Mouse (Mus musculus) forebrain, embryonic 11.5 days (tissue): ENCODE data around the gene Gnat1. TPM values are rescaled to one million over a fixed set of nuclear protein-coding genes. Genes with fewer than 3 reads are reported as not detected.
A peak's percentile ranks its signal among the peaks of the same experiment; 100 is the strongest.

Source experiments
- ATAC-seq: fragments of 200-750 bp; cut with Nextera tagmentation; replicated peaks from 2 replicates; pipeline ENCODE4 v1.8.0; 2017; ENCODE audit warnings: moderate TSS enrichment; ENCODE audit not compliant: low FRiP score
- DNase-seq: peaks from one replicate; pipeline ENCODE4 v3.0.0-alpha.2; 2017; ENCODE audit warnings: low spot score
- H3K27ac ChIP-seq: fragments of 300-500 bp; sonication (generic); 2 replicates; pipeline ENCODE4 v1.5.1; 2014; ENCODE audit warnings: low read depth, low read length
- H3K27me3 ChIP-seq: fragments of 300-500 bp; sonication (generic); 2 replicates; pipeline ENCODE4 v1.6.1; 2014; ENCODE audit warnings: mild to moderate bottlenecking, low read length, mixed read lengths; ENCODE audit not compliant: control insufficient read depth, insufficient read depth
- H3K36me3 ChIP-seq: fragments of 300-500 bp; sonication (generic); 2 replicates; pipeline ENCODE4 v1.6.1; 2014; ENCODE audit warnings: mild to moderate bottlenecking, low read length, moderate library complexity, mixed read lengths; ENCODE audit not compliant: control insufficient read depth, insufficient read depth
- H3K4me1 ChIP-seq: fragments of 300-500 bp; sonication (generic); replicated peaks from 2 replicates; pipeline ENCODE4 v1.6.1; 2014; ENCODE audit warnings: low read length, mixed read lengths; ENCODE audit not compliant: control insufficient read depth, insufficient read depth
- H3K4me2 ChIP-seq: fragments of 300-500 bp; sonication (generic); 2 replicates; pipeline ENCODE4 v1.6.1; 2014; ENCODE audit warnings: low read depth, mild to moderate bottlenecking, low read length, moderate library complexity, mixed read lengths; ENCODE audit not compliant: severe bottlenecking
- H3K4me3 ChIP-seq: fragments of 300-500 bp; sonication (generic); 2 replicates; pipeline ENCODE4 v1.5.1; 2014; ENCODE audit warnings: low read depth, low read length
- H3K9ac ChIP-seq: fragments of 300-500 bp; sonication (generic); 2 replicates; pipeline ENCODE4 v1.6.1; 2014; ENCODE audit warnings: low read length
- H3K9me3 ChIP-seq: fragments of 300-500 bp; sonication (generic); 2 replicates; pipeline ENCODE4 v1.6.1; 2016; ENCODE audit warnings: low read length, mixed read lengths; ENCODE audit not compliant: control insufficient read depth
- WGBS: fragments of 180-500 bp; shearing (Covaris S2); extraction: QIAGEN DNeasy Blood & Tissue Kit; methylation state at CpG from one replicate; pipeline ENCODE4 v1.1.7; 2014; 5-methylcytosine and 5-hydroxymethylcytosine counted together
- polyA plus RNA-seq: library from polyadenylated mRNA; unstranded; fragments of >200 nt; fragmentation: Nextera tagmentation; extraction: Ambion mirVana; gene quantifications from 2 replicates; pipeline ENCODE4 v1.2.1, GENCODE M21; 2014

Gnat1 gene
- polyA plus RNA-seq, 1 experiment from 2014 or later = 2.6 TPM

DNA sequence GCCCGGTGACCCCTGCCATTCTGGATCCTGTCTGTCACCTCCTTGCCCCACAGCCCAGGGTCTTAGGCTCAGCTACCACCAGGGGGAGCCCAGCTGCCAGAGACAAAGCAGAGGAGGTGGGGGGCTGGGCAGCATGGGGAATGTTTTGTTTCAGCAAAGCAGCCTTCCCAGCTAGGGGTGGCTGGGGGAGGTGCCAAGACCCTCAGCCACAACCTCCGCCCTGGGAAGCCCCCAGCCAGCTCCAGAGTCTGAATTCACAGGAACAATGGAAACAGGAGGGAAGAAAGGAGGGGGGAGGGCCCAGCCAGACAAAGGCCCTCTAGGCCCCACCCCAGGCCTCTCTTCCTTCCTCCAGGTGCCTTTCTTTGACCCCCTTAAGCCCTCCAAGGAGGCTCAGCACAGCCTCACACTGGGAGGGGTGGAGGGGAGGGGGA, 52.7 kb downstream of the Gnat1 start:
- H3K4me1 ChIP-seq = peaks cover 65% of the 10 kb centered on the region
- H3K9ac ChIP-seq = peak overlapping the region; percentile 63
- H3K27ac ChIP-seq = peak overlapping the region; percentile 100
- H3K4me3 ChIP-seq = peak overlapping the region; percentile 16
- peak overlapping the region; percentile 43 for H3K4me2 ChIP-seq
- 0% methylated on average over 2 of the region's 2 CpGs for WGBS
- peak; percentile 98 for DNase-seq
- H3K36me3 ChIP-seq = no peaks in the 10 kb centered on the region; the same call in 1 of the 2 replicates
- H3K9me3 ChIP-seq = no peaks in the 10 kb centered on the region
- no peaks in the 10 kb centered on the region for H3K27me3 ChIP-seq
- ATAC-seq = peak; percentile 81

DNA sequence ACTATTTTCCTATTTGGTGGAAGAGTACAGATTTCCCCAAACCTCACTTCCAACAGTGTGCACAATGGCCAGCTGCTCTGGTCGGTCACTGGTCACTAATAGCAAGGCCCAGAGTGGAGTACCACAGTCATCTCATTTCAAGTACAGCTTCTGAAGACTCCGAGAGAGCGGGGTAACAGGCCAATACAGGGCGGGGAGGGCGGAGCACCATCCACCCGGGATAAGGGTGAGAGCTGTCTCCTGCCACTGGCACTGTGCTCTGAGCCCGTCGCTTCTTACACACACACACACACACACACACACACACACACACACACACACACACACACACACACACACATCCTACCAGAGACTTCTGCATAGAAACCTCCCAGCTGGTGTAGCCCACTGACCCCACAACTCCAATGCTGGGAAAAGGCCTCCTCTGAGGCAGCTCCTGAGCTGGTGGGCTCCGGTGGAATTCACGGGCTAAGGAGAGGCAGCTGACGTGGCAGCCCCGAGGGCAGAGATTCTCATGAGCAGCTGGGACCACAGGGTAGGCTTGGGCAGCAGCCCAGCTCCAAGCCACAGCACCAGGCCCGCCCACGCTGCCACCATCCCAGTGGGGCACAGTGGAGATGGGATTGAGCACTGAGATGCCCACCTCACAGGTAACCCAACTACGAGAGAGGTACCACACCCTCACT, 53.2 kb downstream of the Gnat1 start:
- H3K4me3 ChIP-seq = peak overlapping the region; percentile 16; the same call in 1 of the 2 replicates
- 26% methylated on average over 15 of the region's 15 CpGs for WGBS
- H3K36me3 ChIP-seq = no peaks in the 10 kb centered on the region; the same call in 1 of the 2 replicates
- H3K9ac ChIP-seq = peak overlapping the region; percentile 63
- H3K9me3 ChIP-seq = no peaks in the 10 kb centered on the region
- peak; percentile 53 for ATAC-seq
- H3K4me1 ChIP-seq = peaks cover 59% of the 10 kb centered on the region
- no peak for DNase-seq
- H3K27ac ChIP-seq = peak overlapping the region; percentile 100
- H3K27me3 ChIP-seq = no peaks in the 10 kb centered on the region
- H3K4me2 ChIP-seq = peak overlapping the region; percentile 43

DNA sequence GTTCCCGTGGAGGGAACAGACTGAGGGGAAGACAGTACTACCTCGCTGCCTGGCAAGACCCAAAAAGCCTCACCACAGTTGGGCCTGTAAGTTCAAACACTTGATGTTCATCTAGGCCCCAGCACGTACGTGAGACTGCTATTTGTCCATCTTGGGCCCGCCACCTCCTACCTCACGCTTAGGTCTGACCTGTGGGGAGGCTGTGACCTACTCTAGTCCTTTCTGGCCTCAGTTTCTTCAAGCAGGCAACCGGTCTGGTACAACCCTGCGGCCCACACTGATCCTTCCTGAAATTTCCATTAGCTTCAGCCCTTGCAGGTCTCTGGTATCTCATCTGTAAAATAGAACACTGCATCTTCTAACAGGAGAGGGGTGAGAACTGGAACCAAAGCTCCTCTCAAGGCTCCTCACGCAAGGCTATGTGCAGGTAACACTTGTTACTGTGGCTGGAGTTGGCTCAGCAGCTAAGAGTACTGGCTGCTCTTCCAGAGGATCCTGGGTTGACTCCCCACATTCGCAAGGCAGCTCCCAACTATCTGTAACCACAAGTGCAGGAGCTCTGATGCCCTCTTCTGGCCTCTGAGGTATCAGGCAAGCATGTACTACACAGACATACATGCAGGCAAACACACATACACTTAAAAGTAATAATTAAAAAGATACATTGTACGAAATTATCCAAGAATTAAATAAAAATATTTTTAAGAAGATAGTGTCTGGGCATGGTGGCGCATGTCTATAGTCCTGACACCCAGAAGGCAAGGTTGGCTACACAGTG, 54.0 kb downstream of the Gnat1 start:
- H3K9ac ChIP-seq = peak overlapping the region; percentile 7

DNA sequence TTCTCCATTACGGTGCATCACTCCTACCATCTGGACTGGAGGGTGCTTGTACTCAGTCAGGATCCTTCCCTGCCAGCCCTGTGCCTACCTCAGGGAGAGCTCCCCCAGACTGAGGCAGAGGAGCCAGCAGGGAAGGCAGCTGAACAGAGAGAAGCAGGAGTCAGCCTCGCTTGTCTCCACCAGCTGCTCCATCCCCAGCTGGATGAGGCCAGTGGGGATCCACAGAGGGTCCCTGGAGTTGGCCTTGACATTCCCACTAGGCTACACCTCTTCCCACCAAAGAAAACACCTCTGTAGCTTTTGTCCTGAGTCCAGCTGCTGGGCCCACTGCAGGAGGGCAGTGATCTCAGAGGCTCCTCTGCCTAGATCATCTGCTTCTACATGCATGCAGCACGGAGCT, 54.6 kb downstream of the Gnat1 start:
- peaks cover 2% of the 10 kb centered on the region; the same call in 1 of the 2 replicates for H3K36me3 ChIP-seq
- H3K4me3 ChIP-seq = no peak overlapping the region
- H3K4me1 ChIP-seq = peaks cover 47% of the 10 kb centered on the region
- H3K4me2 ChIP-seq = no peak overlapping the region
- no peak for DNase-seq
- no peaks in the 10 kb centered on the region for H3K9me3 ChIP-seq
- WGBS = 86% methylated on average over 3 of the region's 3 CpGs
- no peak overlapping the region for H3K27ac ChIP-seq
- no peaks in the 10 kb centered on the region for H3K27me3 ChIP-seq
- no peak for ATAC-seq
- no peak overlapping the region; the same call in 1 of the 2 replicates for H3K9ac ChIP-seq

More for the DNA sequence above, 54.0 kb downstream of the Gnat1 start:
- Histone ChIP-seq H3K4me2 (no peak overlapping the region), H3K4me1 (peaks cover 52% of the 10 kb centered on the region), H3K9me3 (no peaks in the 10 kb centered on the region), H3K4me3 (no peak overlapping the region), H3K36me3 (no peaks in the 10 kb centered on the region; the same call in 1 of the 2 replicates), H3K27ac (peak overlapping the region; percentile 100; the same call in 1 of the 2 replicates), H3K27me3 (no peaks in the 10 kb centered on the region)
- WGBS = 87% methylated on average over 12 of the region's 12 CpGs
- ATAC-seq (no peak), DNase-seq (no peak)

DNA sequence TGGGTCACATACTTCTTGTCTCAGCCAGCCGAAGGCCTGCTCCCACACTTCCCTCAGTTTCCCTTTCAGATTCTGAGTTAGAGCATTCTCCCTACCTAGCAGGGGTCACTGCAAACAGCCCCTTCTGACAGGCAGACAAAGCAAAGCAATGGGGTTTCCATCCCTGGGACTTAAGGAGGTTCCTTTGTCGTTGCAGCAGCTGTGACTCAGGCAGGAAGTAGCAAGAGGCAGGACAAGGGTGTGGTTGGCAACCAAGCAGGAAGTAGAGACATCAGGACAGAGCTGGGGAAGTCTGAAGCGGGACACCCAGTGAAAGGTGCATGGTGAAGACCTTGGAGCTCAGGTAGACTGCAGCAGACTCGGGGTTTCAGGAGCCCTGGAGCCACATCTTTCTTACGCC, 55.0 kb downstream of the Gnat1 start:
- Histone ChIP-seq H3K9ac (no peak overlapping the region), H3K27me3 (no peaks in the 10 kb centered on the region), H3K4me2 (no peak overlapping the region), H3K9me3 (no peaks in the 10 kb centered on the region), H3K4me3 (no peak overlapping the region), H3K27ac (no peak overlapping the region), H3K36me3 (peaks cover 3% of the 10 kb centered on the region; the same call in 1 of the 2 replicates), H3K4me1 (peaks cover 43% of the 10 kb centered on the region)
- 77% methylated on average over 5 of the region's 5 CpGs for WGBS
- DNase-seq (no peak), ATAC-seq (no peak)

Other genes with a start within 250 kb of the Gnat1 start
- gene Tmem115, start 145.8 kb downstream of the Gnat1 start, polyA plus RNA-seq = 40.2 and 43.7 TPM in 2 replicates
- 14.3 and 18.7 TPM in 2 replicates for gene Cyb561d2, start 137.5 kb downstream of the Gnat1 start, polyA plus RNA-seq
- 40.7 and 43.7 TPM in 2 replicates for gene Nprl2, start 137.5 kb downstream of the Gnat1 start, polyA plus RNA-seq
- gene Zmynd10, start 132.4 kb downstream of the Gnat1 start, polyA plus RNA-seq = 1.1 and 2.3 TPM in 2 replicates
- gene Rassf1, start 128.2 kb downstream of the Gnat1 start, polyA plus RNA-seq = 48.2 and 51.8 TPM in 2 replicates
- 81.9 and 93.0 TPM in 2 replicates for gene Tusc2, start 116.5 kb downstream of the Gnat1 start, polyA plus RNA-seq
- gene Hyal2, start 111.8 kb downstream of the Gnat1 start, polyA plus RNA-seq = 129 and 139 TPM in 2 replicates
- 6.0 and 6.2 TPM in 2 replicates for gene Hyal1, start 102.8 kb downstream of the Gnat1 start, polyA plus RNA-seq
- 11.3 and 15.2 TPM in 2 replicates for gene Naa80, start 100.8 kb downstream of the Gnat1 start, polyA plus RNA-seq
- 0.39 TPM in 1 of 2 replicates, not detected in the other for gene Hyal3, start 98.9 kb downstream of the Gnat1 start, polyA plus RNA-seq
- 35.0 and 37.2 TPM in 2 replicates for gene Ifrd2, start 92.1 kb downstream of the Gnat1 start, polyA plus RNA-seq
- 1.7 TPM in 2 replicates for gene Sema3b, start 70.5 kb downstream of the Gnat1 start, polyA plus RNA-seq
- 527 and 580 TPM in 2 replicates for gene Gnai2, start 44.3 kb downstream of the Gnat1 start, polyA plus RNA-seq
- gene Slc38a3, start 10.2 kb downstream of the Gnat1 start, polyA plus RNA-seq = 6.7 TPM in 2 replicates
- gene Sema3f, start 30.8 kb upstream of the Gnat1 start, polyA plus RNA-seq = 13.2 and 15.9 TPM in 2 replicates
- gene Rbm5, start 91.3 kb upstream of the Gnat1 start, polyA plus RNA-seq = 198 and 206 TPM in 2 replicates
- gene Rbm6, start 193.5 kb upstream of the Gnat1 start, polyA plus RNA-seq = 112 and 119 TPM in 2 replicates
- gene Mon1a, start 208.4 kb upstream of the Gnat1 start, polyA plus RNA-seq = 14.7 and 14.9 TPM in 2 replicates
- 0.36 and 0.43 TPM in 2 replicates for gene Mst1r, start 227.2 kb upstream of the Gnat1 start, polyA plus RNA-seq
- gene Actl11, start 248.8 kb upstream of the Gnat1 start, polyA plus RNA-seq = not detected in 2 replicates